Mouse (Mus musculus) ovary, postnatal 14 days (tissue): ENCODE data around the gene Olfr666.
"Not testable (repeated sequence)": the region's sequence is repeated elsewhere in the genome, so short reads cannot be mapped to it uniquely, and the experiment has no call there.

ENCODE experiments used
- DNase-seq: peaks from one replicate; pipeline ENCODE4 v3.0.0; 2022; ENCODE audit warnings: low spot score

Gene Olfr666

GRCm38 (mm10) chr7:104895852-104896251, at the start of gene Olfr666:
TSS of gene Olfr666 (minus strand) at chr7:104895952.
- no peak for DNase-seq

- no peak for DNase-seq
Measured at GRCm38 (mm10) chr7:104933940-104934339, 38.2 kb upstream of the Olfr666 start, which contains the start of gene Olfr669. TSS of gene Olfr669 (plus strand) at chr7:104934240.

- no peak for DNase-seq
Measured at GRCm38 (mm10) chr7:104927957-104928356, 32.2 kb upstream of the Olfr666 start, which contains the start of gene Olfr668. TSS of gene Olfr668 (minus strand) at chr7:104928057.

GRCm38 (mm10) chr7:104921382-104921781, 25.6 kb upstream of the Olfr666 start, which contains the start of gene Olfr667:
TSS of gene Olfr667 (minus strand) at chr7:104921482.
- DNase-seq: no peak

- no peak for DNase-seq
Measured at GRCm38 (mm10) chr7:104877731-104878130, 18.0 kb downstream of the Olfr666 start, which contains the start of gene Olfr665. TSS of gene Olfr665 (plus strand) at chr7:104878031.

DNA sequence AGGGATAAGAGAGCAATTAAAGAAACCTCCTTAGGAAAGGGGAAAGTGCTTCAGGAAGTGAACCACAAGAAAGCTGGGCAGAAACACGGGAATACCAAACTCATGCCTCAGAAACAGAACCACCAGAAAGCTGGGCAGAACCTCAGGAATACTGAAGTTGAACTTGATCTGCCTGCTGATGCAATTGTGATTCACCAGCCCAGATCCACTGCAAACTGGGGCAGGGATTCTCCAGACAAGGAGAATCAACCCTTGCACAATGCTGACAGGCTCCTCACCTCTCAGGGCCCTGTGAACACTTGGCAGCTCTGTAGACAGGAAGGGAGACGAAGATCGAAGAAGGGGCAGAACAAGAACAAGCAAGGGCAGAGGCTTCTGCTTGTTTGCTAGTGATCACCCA, 34.4 kb downstream of the Olfr666 start:
- DNase-seq: no peak

- no peak for DNase-seq
Measured at GRCm38 (mm10) chr7:104857683-104858082, 38.1 kb downstream of the Olfr666 start.

DNA sequence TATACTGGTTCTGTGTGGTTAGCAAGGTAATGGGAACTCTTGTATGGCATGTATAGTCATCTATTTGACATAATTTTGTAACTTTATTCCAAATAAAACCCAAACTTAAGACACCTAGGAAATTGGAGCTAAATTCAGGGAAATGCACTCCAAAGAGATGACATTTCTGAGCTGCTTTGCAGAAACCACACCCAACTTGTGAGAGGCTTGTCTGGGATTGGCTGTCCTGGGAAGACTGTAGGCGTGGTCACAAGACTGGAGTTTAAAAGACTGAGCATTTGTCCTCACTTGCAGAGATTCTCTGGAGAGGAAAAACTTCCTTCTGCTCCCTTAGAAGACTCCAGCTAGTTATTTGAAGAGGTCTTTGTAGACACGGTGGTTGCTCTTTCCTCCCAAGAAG, 39.0 kb downstream of the Olfr666 start, which contains the start of gene Usp17la:
TSS of gene Usp17la (plus strand) at position 301 of the 400 bp plus-strand sequence.
- DNase-seq: not testable (repeated sequence)

DNA sequence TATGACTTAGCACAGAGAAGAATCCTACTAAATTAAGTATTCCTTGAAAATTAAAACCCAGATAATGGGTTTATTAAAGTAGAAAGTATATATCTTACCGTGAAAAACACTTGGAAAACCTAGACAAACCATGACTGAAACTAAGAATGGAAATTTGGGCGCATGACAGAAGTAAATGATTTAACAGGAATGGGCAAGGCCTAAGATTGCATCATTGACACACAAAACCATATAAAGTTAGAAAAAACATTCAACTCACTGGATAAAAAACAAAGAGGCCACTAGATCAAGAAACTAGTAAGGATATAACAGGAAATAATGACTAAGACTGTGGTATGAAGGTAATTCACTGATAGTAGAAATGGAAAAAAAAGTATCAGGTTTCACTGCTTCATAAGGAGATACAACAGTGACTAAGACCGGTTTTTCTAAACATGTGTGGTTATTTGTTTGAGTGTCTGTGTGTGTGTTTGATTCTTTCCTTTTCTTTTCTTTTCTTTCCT, 40.5 kb downstream of the Olfr666 start:
- DNase-seq: no peak

- not testable (repeated sequence) for DNase-seq
Measured at GRCm38 (mm10) chr7:104851546-104851945, 44.2 kb downstream of the Olfr666 start.

- no peak for DNase-seq
Measured at GRCm38 (mm10) chr7:104843731-104844287, 51.9 kb downstream of the Olfr666 start.

DNA sequence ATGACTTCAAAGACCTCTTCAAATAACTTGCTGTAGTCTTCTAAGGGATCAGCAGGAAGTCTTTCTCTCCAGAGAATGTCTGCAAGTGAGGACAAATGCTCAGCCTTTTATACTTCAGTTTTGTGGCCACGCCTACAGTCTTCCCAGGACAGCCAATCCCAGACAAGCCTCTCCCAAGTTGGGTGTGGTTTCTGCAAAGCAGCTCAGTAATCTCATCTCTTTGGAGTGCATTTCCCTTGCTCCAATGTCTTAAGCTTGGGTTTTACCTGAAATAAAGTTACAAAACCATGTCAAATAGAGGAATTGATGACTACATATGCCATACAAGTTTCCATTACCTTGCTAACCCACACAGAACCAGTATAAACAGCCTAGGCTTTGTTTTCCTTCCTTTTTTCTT, 53.2 kb downstream of the Olfr666 start, which contains the start of gene Usp17lb:
TSS of gene Usp17lb (minus strand) at position 101 of the 400 bp plus-strand sequence.
- DNase-seq: no peak
